Mouse (Mus musculus) liver, adult 2 months (tissue): Measurements from ENCODE around the gene St5. TPM values are rescaled to one million over a fixed set of nuclear protein-coding genes. Genes with fewer than 3 reads are reported as not detected.

ENCODE experiments used
- DNase-seq: peaks from one replicate; pipeline ENCODE4 v3.0.0-alpha.2; 2011; ENCODE audit warnings: low read depth, low spot score; ENCODE audit errors: extremely low read depth
- H3K27ac ChIP-seq: fragments of 200-500 bp; replicated peaks from 2 replicates; pipeline ENCODE4 v1.5.1; 2012; ENCODE audit warnings: low read depth, mild to moderate bottlenecking, control low read depth, inconsistent platforms, low read length; ENCODE audit not compliant: insufficient read depth
- H3K27me3 ChIP-seq: fragments of 200-500 bp; 2 replicates; pipeline ENCODE4 v1.6.1; 2012; ENCODE audit warnings: mild to moderate bottlenecking, moderate library complexity, low read length, inconsistent platforms; ENCODE audit not compliant: control insufficient read depth, insufficient read depth
- H3K36me3 ChIP-seq: fragments of 200-500 bp; 2 replicates; pipeline ENCODE4 v1.6.1; 2012; ENCODE audit warnings: low read length, inconsistent platforms; ENCODE audit not compliant: control insufficient read depth, insufficient read depth
- H3K4me1 ChIP-seq: fragments of 200-500 bp; 2 replicates; pipeline ENCODE4 v1.6.1; 2011; ENCODE audit warnings: low read length; ENCODE audit not compliant: control insufficient read depth, insufficient read depth
- H3K4me3 ChIP-seq: fragments of 200-500 bp; 2 replicates; pipeline ENCODE4 v1.5.1; 2011; ENCODE audit warnings: low read depth, mild to moderate bottlenecking, control low read depth, low read length, moderate library complexity; ENCODE audit not compliant: insufficient read depth
- H3K79me2 ChIP-seq: fragments of 200-500 bp; 2 replicates; pipeline ENCODE4 v1.6.1; 2012; ENCODE audit warnings: inconsistent platforms, mild to moderate bottlenecking, low read length, moderate library complexity; ENCODE audit not compliant: control insufficient read depth, insufficient read depth
- H3K9ac ChIP-seq: fragments of 200-500 bp; 2 replicates; pipeline ENCODE4 v1.6.1; 2012; ENCODE audit warnings: low read depth, mild to moderate bottlenecking, control low read depth, inconsistent platforms, low read length
- CTCF ChIP-seq: fragments of 200-500 bp; IDR thresholded peaks from 2 replicates; pipeline ENCODE4 v1.5.1; 2011; ENCODE audit warnings: low read depth, low read length, control low read depth
- POLR2A ChIP-seq: fragments of 200-500 bp; IDR thresholded peaks from 2 replicates; pipeline ENCODE4 v1.6.1; 2011; ENCODE audit warnings: low read length, control low read depth; ENCODE audit not compliant: insufficient read depth; ENCODE audit errors: extremely low read depth
- WGBS: fragments of 180-500 bp; shearing (Covaris S2); methylation state at CpG from one replicate; pipeline ENCODE4 v1.1.7; 2018; 5-methylcytosine and 5-hydroxymethylcytosine counted together
- polyA plus RNA-seq: library from polyadenylated mRNA; depleted of rRNA; stranded (reverse); fragments of >200 nt; gene quantifications from 2 replicates; pipeline ENCODE4 v1.2.3, GENCODE M21; 2012
- total RNA-seq: library from RNA; depleted of rRNA; stranded (reverse); fragments of >200 nt; gene quantifications from 2 replicates; pipeline ENCODE4 v1.2.3, GENCODE M21; 2014

St5 gene
- total and polyA plus RNA-seq, 2 experiments = 8.3 to 36.4 TPM

GRCm38 (mm10) chr7:109707023-109707785 is 3.8 kb upstream of the St5 start:
- Histone ChIP-seq H3K9ac (no peak overlapping the region), H3K79me2 (no peaks in the 10 kb centered on the region), H3K27ac (no peak overlapping the region), H3K36me3 (peaks cover 28% of the 10 kb centered on the region), H3K4me3 (no peak overlapping the region), H3K27me3 (no peaks in the 10 kb centered on the region), H3K4me1 (peaks cover 7% of the 10 kb centered on the region; the same call in 1 of the 2 replicates)
- TF ChIP-seq CTCF (peak; percentile 33), POLR2A (no peak)
- WGBS = 47% methylated on average over 4 of the region's 4 CpGs
- peak; percentile 43 for DNase-seq

- H3K9ac ChIP-seq = no peak overlapping the region; the same call in 1 of the 2 replicates
These were observed 1.1 kb upstream of the St5 start for GRCm38 (mm10) chr7:109704461-109704860.

GRCm38 (mm10) chr7:109704016-109704377 is 592 bp upstream of the St5 start:
- TF ChIP-seq POLR2A (no peak), CTCF (no peak)
- H3K9ac ChIP-seq = peak overlapping the region; percentile 83
- no peak for DNase-seq
- peaks cover 10% of the 10 kb centered on the region for H3K36me3 ChIP-seq
- H3K4me3 ChIP-seq = peak overlapping the region; percentile 73
- H3K4me1 ChIP-seq = peaks cover 7% of the 10 kb centered on the region; the same call in 1 of the 2 replicates
- peak overlapping the region; percentile 66 for H3K27ac ChIP-seq
- no peaks in the 10 kb centered on the region for H3K27me3 ChIP-seq
- H3K79me2 ChIP-seq = no peaks in the 10 kb centered on the region
- WGBS = under 1% methylated on average over 17 of the region's 17 CpGs

More at GRCm38 (mm10) chr7:109704461-109704860, 1.1 kb upstream of the St5 start:
- Histone ChIP-seq H3K27me3 (no peaks in the 10 kb centered on the region), H3K36me3 (peaks cover 11% of the 10 kb centered on the region), H3K79me2 (no peaks in the 10 kb centered on the region), H3K4me3 (peak overlapping the region; percentile 73), H3K27ac (peak overlapping the region; percentile 66), H3K4me1 (peaks cover 7% of the 10 kb centered on the region; the same call in 1 of the 2 replicates)
- TF ChIP-seq CTCF (no peak), POLR2A (no peak)
- WGBS = 28% methylated on average over 3 of the region's 3 CpGs
- DNase-seq = peak; percentile 77

GRCm38 (mm10) chr7:109702721-109703120 is 684 bp downstream of the St5 start:
- no peak for TF ChIP-seq CTCF
- no peak for TF ChIP-seq POLR2A
- H3K36me3 ChIP-seq = peaks cover 3% of the 10 kb centered on the region
- DNase-seq = no peak
- no peak overlapping the region for H3K4me3 ChIP-seq
- no peaks in the 10 kb centered on the region for H3K27me3 ChIP-seq
- H3K9ac ChIP-seq = no peak overlapping the region
- 72% methylated on average over 4 of the region's 4 CpGs for WGBS
- no peak overlapping the region for H3K27ac ChIP-seq
- H3K79me2 ChIP-seq = no peaks in the 10 kb centered on the region
- peaks cover 7% of the 10 kb centered on the region; the same call in 1 of the 2 replicates for H3K4me1 ChIP-seq

GRCm38 (mm10) chr7:109700213-109700612 is 3.2 kb downstream of the St5 start:
- TF ChIP-seq CTCF (no peak), POLR2A (no peak)
- Histone ChIP-seq H3K79me2 (no peaks in the 10 kb centered on the region), H3K9ac (no peak overlapping the region), H3K36me3 (no peaks in the 10 kb centered on the region), H3K27me3 (no peaks in the 10 kb centered on the region), H3K4me1 (peaks cover 5% of the 10 kb centered on the region; the same call in 1 of the 2 replicates), H3K4me3 (no peak overlapping the region), H3K27ac (no peak overlapping the region)
- DNase-seq = no peak

- no peak overlapping the region for H3K27ac ChIP-seq
- H3K4me1 ChIP-seq = no peaks in the 10 kb centered on the region
These were observed 8.1 kb downstream of the St5 start for GRCm38 (mm10) chr7:109695339-109695726.

More at GRCm38 (mm10) chr7:109695339-109695726, 8.1 kb downstream of the St5 start:
- H3K27me3 ChIP-seq = no peaks in the 10 kb centered on the region
- no peak for DNase-seq
- no peak overlapping the region for H3K9ac ChIP-seq
- TF ChIP-seq POLR2A (no peak), CTCF (no peak)
- no peaks in the 10 kb centered on the region for H3K79me2 ChIP-seq
- no peaks in the 10 kb centered on the region for H3K36me3 ChIP-seq
- 94% methylated on average over 10 of the region's 10 CpGs for WGBS
- H3K4me3 ChIP-seq = no peak overlapping the region
